Mouse (Mus musculus) A20 (cell line): Measurements from ENCODE around the gene Loxl4.

Experiments
- DNase-seq: peaks from one replicate; pipeline ENCODE4 v3.0.0-alpha.2; 2011; ENCODE audit warnings: low read depth, low spot score

Gene Loxl4

GRCm38 (mm10) chr19:42566283-42567019, 46.2 kb downstream of the Loxl4 start:
- no peak for DNase-seq

GRCm38 (mm10) chr19:42563726-42564270, 48.8 kb downstream of the Loxl4 start:
- DNase-seq = peak; percentile 62

GRCm38 (mm10) chr19:42562981-42563380, 49.6 kb downstream of the Loxl4 start:
- DNase-seq = no peak

GRCm38 (mm10) chr19:42561991-42562390, 50.6 kb downstream of the Loxl4 start:
- DNase-seq = no peak

- no peak for DNase-seq
These were observed 53.9 kb downstream of the Loxl4 start for GRCm38 (mm10) chr19:42558701-42559100.
